Mouse (Mus musculus) CD4-positive, CD25-positive, alpha-beta regulatory T cell, adult 2 months (primary cell): Measurements from ENCODE around the gene Ranbp6.

Source experiments
- DNase-seq: peaks from one replicate; pipeline ENCODE4 v3.0.0-alpha.2; 2012; ENCODE audit warnings: low read depth, low spot score

Gene Ranbp6

DNA sequence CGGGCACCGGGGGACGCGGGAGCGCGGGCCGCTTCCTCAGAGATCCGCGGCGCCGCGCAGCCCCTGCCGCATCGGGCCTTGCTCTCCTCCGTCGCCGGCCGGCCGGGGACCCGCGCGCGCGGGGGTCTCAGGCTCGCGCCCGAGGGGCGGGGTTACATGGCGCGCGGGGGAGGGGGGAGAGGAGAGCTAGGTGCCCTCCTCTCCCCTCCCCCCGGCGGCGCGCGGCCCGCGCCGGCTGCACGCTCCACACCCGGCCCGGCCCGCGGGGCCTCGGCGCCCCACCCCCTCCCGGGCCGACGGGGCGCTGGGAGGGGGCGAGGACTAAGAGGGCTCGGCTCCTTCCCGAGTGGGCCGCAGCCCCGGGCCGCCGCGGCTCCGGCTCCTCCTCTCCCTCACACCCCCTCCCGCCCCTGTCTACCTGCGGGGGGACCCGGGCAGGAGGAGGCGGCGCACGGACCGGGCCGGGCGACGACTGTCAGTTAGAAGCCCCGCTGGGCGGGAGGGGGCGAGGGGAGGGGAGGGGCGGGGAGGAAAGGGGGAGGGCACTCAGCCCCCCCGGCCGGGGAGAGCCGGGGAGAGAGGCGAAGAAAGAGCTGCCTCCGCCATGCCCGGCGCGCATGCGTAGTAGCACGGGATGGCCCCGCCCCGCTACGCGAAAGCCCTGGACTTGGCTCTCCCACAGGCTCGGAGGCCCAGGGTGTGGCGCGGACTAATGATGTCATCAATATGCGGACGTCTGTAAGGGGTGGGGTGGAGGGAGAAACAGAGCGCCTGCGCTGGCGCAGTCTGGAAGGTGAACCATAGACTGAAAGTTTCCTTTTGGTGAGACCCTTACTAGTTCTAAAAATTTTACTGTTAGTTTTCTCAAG is 6.6 kb downstream of the Ranbp6 start, which contains the start of gene 9930021J03Rik:
TSS of gene 9930021J03Rik (minus strand) at position 73 of the 869 bp plus-strand sequence.
- DNase-seq, result peak; percentile 100

DNA sequence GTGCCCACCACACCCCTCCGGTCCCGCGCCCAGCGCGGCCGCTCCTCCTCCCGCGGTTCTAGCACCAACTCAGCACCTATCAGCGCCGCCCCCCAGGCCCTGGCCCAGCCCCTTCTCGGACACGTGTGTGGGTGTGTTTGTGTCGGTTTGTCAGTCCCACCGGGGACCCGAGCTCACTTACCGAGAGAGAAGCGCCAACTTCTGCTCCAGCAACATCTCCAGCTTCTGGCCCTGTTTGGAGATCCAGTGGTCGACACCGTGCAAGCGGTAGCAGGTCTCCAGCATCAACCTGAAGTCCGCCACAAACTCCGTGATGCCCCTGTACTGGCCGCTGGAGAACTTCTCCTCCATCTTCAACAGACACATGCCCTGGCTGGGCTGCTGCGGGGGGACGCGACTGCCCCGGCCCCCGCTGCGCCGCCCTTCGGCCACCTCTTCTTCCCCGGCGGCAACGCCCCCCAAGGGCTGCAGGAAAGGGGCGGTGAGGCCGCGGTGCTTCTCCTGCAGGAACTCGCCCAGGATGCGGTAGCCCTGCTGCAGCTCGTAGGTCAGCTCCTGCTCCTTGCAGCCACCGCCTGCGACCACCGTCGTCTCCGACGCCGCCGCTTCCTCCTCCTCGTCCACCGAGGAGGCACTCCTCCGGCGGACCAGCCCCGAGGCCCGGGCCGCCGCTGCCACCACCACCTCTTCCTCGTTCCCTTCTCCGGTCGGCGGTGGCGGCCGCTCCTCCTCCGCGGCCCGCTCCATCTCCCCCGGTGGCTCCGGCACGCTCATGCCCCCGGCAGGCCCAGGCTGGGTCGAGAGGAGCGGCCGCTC is 7.5 kb downstream of the Ranbp6 start:
- peak; percentile 78 for DNase-seq

DNA sequence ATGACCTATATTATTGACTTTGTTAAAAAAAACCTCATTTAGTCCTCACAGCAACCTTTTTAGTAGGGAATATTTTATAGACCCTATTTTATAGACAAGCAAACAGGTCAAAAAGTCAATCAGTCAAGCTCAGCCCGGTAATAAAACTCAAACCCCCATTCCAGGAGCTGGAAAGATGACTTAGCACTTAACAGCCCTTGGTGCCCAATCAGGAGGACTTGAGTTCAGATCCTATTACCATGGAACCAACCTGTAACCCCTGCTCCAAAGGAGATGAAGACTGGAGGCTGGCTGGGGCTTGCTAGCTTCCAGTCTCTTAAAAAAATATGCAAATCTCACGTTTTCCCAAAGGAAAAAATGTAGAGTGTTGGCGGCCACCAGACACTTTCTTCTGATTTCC is 8.8 kb downstream of the Ranbp6 start:
- DNase-seq, result no peak

DNA sequence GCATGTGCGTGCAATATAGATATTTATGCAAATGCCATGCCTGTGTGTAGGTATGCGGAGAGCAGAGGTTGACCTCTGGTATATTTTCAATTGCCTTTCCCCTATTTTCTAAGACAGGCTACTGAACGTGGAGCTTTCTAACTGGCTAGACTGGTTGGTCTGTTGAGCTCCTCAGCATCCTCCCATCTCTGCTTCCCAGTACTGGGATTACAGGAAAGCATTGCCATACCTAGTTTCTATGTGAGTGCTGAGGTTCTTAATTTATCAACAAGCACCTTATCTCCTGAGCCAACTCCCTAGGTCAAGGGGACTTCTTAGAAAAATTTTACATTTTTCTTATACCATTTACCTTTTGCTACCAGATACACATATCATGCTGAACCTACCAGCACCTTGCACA is 15.4 kb downstream of the Ranbp6 start:
- DNase-seq, result no peak

DNA sequence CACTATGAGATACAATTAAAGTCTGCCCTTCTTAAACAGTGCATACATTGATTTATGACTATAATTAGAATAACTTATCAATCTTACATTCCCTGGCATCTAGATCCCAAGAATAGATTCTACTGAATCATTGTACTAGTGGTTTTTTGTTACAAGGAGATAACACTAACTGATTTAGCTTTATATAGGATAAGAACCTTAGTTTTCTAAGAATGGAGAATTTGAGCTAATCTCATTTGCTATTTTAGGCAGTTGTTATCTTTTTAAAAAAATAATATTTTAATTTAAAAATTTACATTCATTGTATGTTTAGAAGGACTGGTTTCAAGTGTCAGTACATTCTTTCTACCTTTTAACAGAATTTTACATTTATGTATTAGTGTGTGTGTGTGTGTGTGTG is 24.8 kb downstream of the Ranbp6 start:
- no peak for DNase-seq

DNA sequence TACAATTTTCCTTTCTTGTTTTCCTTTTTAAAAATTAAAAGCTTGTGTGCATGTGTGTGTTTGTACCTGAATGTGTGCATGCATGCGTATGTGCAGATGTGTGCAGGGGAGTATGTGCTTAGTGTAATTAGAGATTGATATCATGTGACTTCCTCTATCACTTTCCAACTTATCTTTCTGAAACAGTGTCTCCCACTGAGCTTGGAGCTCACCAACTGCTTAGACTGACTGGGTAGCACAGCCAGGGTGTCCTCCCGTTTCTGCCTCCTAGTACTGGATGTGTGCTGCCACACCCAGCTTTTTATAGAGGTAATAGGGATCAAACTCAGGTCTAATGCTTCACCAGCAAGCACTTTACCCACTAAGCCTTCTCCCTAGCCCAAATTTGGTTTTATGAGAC is 29.9 kb downstream of the Ranbp6 start:
- no peak for DNase-seq
